Mouse (Mus musculus) cerebellum, adult 8-10 months (tissue): ENCODE data around the gene Slc6a14.

Experiments used
- DNase-seq: peaks from one replicate; pipeline ENCODE4 v3.0.0; 2022

Slc6a14 gene

GRCm38 (mm10) chrX:21714829-21715228 is at the start of gene Slc6a14:
Gene Slc6a14, plus strand, starts transcription at chrX:21714896.
- DNase-seq = no peak

GRCm38 (mm10) chrX:21670896-21671295 is 43.8 kb upstream of the Slc6a14 start:
- DNase-seq = no peak

- no peak for DNase-seq
Measured at GRCm38 (mm10) chrX:21695220-21695619, 19.5 kb upstream of the Slc6a14 start.

- DNase-seq = no peak
Measured at GRCm38 (mm10) chrX:21695687-21696086, 19.0 kb upstream of the Slc6a14 start.

GRCm38 (mm10) chrX:21701646-21702045 is 13.1 kb upstream of the Slc6a14 start:
- DNase-seq = no peak

- DNase-seq = no peak
Measured at GRCm38 (mm10) chrX:21704470-21704869, 10.2 kb upstream of the Slc6a14 start.

GRCm38 (mm10) chrX:21715293-21715692 is 597 bp downstream of the Slc6a14 start:
- no peak for DNase-seq

GRCm38 (mm10) chrX:21716885-21717284 is 2.2 kb downstream of the Slc6a14 start:
- no peak for DNase-seq

- DNase-seq = no peak
Measured at GRCm38 (mm10) chrX:21744997-21745396, 30.3 kb downstream of the Slc6a14 start, which contains the start of gene Gm28269. Gene Gm28269, minus strand, starts transcription at chrX:21745097.
